Mouse (Mus musculus): ENCODE measurements at regions not wholly inside any gene's neighbourhood (a gene's known extent, or its start where the extent isn't known, plus 50 kb on each side); places are given as distances from the start of the nearest gene placed in this dataset.

DNA sequence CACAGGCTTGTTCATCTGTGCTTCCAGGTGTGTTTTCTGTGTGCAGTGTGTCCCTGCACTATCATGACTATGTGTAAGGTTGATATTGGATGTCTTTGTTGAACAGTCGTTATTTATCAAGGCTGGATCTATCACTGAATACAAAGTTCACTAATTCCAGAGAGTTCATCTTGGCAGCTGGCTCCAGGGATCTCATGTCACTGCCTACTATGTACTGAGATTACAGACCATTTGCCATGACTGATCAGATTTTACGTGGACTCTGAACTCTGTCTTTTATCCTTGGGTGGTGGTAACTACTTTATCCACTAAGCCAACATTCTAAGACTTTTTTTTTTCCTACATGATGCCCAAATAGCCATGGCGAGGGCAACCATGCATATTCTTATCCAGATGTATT, 173.8 kb downstream of the Kcnj2 start:
- no peak for ATAC-seq (replicated peaks in 1 of 2; ENCODE audit: insufficient read depth in 1 of 2, low FRiP score in 2 of 2, low TSS enrichment in 1 of 2, low read depth in 1 of 2, poor library complexity in 2 of 2, severe bottlenecking in 2 of 2)

DNA sequence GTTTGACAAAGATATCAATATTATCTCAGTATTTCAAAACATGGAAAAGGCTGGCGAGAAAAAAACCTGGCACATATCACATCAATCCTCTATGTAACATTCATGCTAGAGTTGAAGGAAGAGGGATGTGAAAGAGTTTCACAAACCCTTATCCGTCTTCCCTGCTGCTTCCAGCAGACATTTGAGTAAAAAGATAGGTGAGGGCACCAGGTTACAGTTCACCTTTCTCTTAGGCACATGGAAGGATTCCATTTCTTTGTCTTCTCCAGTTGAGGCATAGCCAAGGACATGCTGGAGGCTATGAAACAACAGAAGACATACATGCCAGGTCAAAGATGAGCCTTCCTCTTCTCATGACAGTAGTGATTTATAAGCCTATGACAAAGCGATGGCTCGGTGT, 186.3 kb downstream of the Kcnj2 start:
- no peak for ATAC-seq (replicated peaks in 1 of 2; ENCODE audit: insufficient read depth in 1 of 2, low FRiP score in 2 of 2, low TSS enrichment in 1 of 2, low read depth in 1 of 2, poor library complexity in 2 of 2, severe bottlenecking in 2 of 2)

DNA sequence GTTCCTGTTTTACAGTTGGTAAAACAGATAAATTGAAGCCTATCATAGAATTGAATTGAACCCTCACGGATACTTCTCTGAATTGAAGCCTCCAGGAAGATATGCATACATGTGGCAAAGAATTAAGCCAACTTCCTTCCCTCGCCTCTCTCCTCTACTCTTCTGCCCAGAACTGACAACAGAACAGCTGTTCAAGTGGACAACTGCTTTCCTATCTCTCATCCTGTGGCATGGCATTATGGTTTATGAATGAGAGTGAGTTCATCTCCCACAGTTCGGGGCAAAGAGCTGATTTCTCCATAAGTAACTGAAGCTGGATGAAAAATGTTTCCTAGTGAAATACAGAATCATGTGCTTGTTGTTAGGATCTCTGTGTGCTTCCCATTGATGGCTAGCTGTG, 190.6 kb downstream of the Kcnj2 start:
- ATAC-seq (replicated peaks in 1 of 2; ENCODE audit: insufficient read depth in 1 of 2, low FRiP score in 2 of 2, low TSS enrichment in 1 of 2, low read depth in 1 of 2, poor library complexity in 2 of 2, severe bottlenecking in 2 of 2), result no peak

DNA sequence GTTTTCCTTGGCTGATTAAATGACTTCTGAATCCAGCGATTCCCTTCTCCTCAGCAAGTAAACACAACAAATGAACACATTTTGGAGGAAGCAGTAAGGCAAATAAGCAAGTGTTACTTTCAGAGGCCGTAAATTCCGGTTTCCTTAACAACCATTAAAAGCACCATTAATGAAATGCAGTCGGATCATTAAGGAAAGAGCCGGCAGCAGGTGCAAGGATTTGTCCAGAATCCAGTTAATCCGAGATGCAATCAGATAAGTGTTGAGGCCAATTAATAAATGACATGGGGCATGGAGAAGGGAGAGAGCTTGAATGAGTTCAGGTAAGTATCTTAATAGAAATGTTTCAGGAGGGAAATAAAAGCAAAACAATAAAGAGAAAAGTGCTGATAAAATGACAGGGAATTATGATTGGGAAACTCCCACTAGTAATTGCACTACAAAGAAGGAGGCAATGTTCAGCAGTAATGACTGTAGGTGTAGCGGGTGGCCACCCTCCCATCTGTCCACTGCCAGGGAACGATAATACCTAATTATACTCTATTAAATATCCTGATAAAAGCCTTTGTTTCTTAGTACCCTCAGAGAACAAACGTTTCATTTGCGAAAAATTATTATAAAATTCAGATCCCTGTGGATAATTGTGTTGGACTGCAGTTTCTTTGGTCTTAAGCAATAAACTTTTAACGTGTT, 194.9 kb downstream of the Kcnj2 start:
- ATAC-seq (replicated peaks in 1 of 2; ENCODE audit: insufficient read depth in 1 of 2, low FRiP score in 2 of 2, low TSS enrichment in 1 of 2, low read depth in 1 of 2, poor library complexity in 2 of 2, severe bottlenecking in 2 of 2), result no peak

DNA sequence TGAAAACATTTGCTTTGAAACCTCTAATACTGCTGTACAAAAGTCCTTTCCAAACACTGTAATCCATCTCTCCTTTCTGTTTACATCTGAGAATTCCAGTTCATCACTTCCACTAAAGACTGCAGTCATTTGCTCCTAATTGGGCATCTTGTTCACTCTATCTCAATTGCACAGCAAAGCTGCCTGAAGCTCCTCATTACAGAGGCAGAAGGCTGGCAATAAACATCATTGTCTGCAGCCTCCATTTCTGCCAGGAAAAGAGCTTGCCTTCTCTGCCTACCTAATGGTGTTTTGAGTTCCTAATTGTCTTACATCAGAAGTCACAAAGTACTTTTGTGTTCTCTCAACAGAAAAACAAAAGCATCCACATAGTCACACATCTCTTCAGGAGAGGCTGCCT, 207.7 kb downstream of the Kcnj2 start:
- ATAC-seq (replicated peaks in 1 of 2; ENCODE audit: insufficient read depth in 1 of 2, low FRiP score in 2 of 2, low TSS enrichment in 1 of 2, low read depth in 1 of 2, poor library complexity in 2 of 2, severe bottlenecking in 2 of 2), result no peak

DNA sequence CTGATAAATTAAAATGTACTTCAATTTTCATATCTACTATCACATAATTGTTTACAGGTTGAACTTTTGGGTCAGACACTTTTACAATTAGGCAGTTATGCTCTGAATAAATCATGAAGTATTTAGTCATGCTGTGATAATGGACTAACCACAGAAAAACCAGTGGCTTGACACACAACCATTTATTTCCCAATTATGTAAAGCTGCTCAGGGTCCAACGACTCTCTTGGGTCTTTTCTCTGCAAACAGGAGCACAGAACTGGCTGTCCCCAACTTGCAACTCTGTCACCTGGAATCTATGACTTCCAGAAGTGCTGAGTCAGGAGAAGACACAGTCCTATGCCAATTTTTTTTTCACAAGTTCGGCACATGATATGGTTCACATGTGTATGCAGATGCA, 214.8 kb downstream of the Kcnj2 start:
- no peak for ATAC-seq (replicated peaks in 1 of 2; ENCODE audit: insufficient read depth in 1 of 2, low FRiP score in 2 of 2, low TSS enrichment in 1 of 2, low read depth in 1 of 2, poor library complexity in 2 of 2, severe bottlenecking in 2 of 2)

DNA sequence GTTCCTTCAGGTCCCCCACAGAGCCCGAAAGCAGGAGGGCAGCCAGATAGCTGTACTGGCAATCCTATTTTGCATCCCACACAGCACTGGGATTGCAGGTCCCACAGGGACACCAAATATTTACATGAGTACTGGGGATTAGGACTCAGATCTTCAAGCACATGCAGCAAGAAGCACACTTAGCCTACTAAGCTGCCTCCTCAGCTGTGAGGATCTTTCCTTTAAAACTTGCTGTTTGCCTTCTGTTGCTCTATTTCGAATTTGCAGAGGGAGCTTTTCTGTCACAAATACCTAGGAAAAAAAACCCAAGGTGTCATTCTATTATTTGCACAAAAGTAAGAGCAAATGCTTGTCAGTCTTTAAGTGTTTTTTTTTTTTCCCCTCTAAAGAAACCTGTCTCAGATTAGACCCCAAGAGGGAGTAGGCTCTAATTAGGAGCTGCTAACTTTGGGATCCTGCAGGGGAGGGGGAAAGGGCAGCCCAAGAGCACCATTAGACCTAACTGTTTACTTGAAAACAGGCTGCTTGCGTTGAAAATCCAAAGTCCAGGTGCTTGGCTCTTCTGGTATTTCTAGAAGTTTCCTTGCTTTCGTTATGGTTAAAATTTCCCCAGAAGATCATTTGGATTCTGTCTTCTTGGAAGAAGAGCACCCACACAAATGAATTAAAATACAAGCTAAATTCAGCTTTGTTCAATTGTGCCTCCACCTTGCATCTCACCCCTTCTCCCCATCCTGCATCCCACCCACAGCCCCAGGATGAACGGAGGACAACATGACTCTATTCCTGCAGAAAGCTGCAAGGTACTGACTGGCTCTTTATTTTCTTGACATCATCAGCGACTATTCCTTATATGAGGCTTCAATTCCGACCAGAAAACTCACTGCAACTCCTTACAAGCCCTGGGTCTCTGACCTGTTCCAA, 215.5 kb downstream of the Kcnj2 start:
- no peak for ATAC-seq (replicated peaks in 1 of 2; ENCODE audit: insufficient read depth in 1 of 2, low FRiP score in 2 of 2, low TSS enrichment in 1 of 2, low read depth in 1 of 2, poor library complexity in 2 of 2, severe bottlenecking in 2 of 2)

DNA sequence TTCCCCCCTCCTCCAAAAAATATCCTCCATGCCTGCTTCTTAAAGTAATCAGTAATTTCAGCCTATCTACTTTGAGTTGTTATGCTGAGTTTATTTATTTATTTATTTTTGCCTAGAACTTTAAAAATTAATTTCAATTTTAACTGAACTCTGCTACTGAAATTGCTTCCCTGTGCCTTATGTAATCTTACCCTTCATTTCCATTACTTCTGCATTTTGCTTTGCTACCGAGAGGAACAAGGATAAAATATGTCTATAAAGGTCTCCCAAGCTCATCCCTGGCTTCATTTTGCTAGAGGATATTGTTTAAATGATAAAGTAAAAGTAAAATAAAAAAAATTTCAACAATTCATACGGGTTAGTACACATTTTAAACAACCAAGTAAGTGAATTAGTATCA, 216.3 kb downstream of the Kcnj2 start:
- ATAC-seq (replicated peaks in 1 of 2; ENCODE audit: insufficient read depth in 1 of 2, low FRiP score in 2 of 2, low TSS enrichment in 1 of 2, low read depth in 1 of 2, poor library complexity in 2 of 2, severe bottlenecking in 2 of 2), result no peak

DNA sequence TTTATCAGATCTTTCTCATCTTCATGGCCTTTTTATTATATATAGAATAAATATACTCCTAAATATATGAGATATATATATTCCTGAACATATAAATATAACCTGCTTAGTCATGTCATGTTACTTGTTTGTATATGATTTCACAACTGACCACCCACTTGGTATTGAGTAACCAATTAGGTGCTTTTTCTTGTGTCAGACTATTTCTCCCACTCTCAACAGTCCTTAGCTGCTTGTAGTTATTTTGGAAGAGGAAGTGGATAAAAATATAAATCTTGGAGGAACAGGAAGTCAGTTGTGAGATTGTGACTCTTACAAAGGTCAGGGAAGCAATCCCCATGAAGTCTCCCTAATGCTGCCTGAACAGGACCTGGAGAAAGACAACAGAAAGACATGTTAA, 224.6 kb downstream of the Kcnj2 start:
- ATAC-seq (replicated peaks in 1 of 2; ENCODE audit: insufficient read depth in 1 of 2, low FRiP score in 2 of 2, low TSS enrichment in 1 of 2, low read depth in 1 of 2, poor library complexity in 2 of 2, severe bottlenecking in 2 of 2), result peak in 1 of 2 experiments; percentile 58; a peak in 1 of 4 replicates

DNA sequence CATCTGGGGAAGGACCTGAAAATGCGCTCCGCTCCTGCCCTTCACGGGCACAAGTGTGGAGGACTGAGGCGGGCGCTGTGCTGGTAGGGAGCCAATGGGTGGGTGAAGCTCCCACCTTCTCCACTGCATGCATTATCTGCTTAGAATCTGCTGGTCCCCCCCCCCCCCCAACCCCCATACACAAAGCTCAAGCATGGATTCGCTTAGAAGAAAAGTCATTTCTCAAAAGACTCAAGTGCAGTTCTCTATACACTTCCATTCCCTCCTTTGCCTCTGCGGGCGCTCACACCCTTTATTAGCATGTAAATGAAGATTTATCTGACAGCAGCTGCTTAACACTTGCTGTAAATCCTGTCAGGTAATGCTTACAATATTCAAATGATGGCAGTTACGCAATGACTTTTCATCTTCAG, 230.4 kb downstream of the Kcnj2 start:
- no peak for ATAC-seq (replicated peaks in 1 of 2; ENCODE audit: insufficient read depth in 1 of 2, low FRiP score in 2 of 2, low TSS enrichment in 1 of 2, low read depth in 1 of 2, poor library complexity in 2 of 2, severe bottlenecking in 2 of 2)

DNA sequence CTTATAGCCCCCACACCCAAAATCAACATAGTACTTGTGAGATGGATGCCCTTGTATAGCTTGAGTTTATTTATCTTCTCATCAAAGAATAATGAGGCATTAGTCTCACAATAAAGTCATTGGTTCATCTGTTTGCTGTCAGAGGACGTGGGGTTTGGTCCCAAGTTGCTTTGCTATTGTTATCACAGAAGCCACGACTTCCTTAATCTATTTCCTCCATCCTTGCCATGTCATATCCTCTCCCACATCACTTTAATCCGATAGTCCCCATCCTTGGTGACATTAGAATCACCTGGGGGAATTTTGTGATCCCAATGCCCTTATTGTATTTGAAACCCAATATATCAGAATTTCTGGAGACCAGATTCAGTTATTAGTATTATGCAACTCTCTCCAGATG, 246.8 kb downstream of the Kcnj2 start:
- no peak for ATAC-seq (replicated peaks in 1 of 2; ENCODE audit: insufficient read depth in 1 of 2, low FRiP score in 2 of 2, low TSS enrichment in 1 of 2, low read depth in 1 of 2, poor library complexity in 2 of 2, severe bottlenecking in 2 of 2)

DNA sequence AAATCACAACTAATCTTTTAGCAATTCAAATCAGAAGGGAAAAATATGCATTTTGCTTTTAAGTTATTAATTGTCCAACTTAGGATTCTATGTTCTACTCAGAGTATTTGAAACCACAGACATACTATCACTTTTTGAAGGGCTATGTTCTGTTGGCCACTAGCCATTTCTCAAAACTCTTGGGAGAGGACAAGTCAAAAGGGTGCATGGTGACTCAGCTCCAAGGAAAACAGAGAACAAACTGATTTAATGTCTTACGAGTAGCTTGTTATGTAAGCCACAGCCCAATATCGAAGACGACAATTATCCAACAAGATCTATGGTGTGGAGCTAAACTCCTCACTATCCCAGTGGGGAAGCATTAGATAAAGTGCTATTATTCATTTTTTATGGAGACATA, 247.6 kb downstream of the Kcnj2 start:
- no peak for ATAC-seq (replicated peaks in 1 of 2; ENCODE audit: insufficient read depth in 1 of 2, low FRiP score in 2 of 2, low TSS enrichment in 1 of 2, low read depth in 1 of 2, poor library complexity in 2 of 2, severe bottlenecking in 2 of 2)

DNA sequence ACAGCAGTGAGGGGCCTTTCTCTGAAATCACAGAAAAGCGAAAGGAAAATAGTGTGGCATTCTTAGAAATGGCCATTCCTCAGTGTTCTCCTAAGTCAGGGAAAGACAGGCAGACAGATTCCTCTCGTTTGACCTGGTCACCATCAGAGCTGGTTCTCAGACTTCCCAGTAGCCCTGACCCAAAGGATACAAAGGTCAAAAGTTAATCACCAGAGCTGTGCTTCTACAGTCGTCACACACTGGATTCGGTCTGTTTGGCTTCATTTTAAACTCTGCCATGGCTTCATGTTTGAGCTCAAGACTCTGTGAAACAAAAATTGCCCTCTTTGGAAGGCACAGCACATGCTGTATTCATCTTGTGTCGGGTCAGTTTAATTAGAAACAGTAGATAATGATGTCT, 255.6 kb downstream of the Kcnj2 start:
- ATAC-seq (replicated peaks in 1 of 2; ENCODE audit: insufficient read depth in 1 of 2, low FRiP score in 2 of 2, low TSS enrichment in 1 of 2, low read depth in 1 of 2, poor library complexity in 2 of 2, severe bottlenecking in 2 of 2), result no peak

DNA sequence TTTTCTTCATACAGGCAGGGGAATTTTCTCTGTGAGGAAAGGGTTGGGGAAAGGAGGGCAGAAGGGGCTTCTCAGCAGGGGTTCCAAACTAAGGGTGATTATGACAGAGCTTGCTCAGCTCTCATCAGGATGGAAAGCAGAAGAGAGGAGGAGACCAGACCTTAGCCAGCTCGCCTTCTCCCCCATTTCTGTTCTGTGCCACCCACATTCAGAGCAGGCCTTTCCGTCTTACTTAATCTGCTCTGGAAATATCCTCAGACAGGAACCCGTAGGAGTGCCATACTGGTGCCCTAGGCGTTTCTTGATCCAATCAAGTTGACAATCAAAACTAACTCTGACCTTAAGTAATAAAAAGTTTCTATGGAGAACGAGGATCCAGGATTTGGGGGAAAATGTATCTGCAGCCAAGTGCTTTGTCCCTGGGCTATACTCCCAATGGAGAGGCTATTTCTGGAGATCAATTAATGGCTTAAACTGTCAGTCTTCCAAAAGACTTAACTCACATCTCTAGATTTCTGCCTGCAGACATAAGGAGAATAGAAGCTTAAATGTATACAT, 258.6 kb downstream of the Kcnj2 start:
- no peak for ATAC-seq (replicated peaks in 1 of 2; ENCODE audit: insufficient read depth in 1 of 2, low FRiP score in 2 of 2, low TSS enrichment in 1 of 2, low read depth in 1 of 2, poor library complexity in 2 of 2, severe bottlenecking in 2 of 2)

DNA sequence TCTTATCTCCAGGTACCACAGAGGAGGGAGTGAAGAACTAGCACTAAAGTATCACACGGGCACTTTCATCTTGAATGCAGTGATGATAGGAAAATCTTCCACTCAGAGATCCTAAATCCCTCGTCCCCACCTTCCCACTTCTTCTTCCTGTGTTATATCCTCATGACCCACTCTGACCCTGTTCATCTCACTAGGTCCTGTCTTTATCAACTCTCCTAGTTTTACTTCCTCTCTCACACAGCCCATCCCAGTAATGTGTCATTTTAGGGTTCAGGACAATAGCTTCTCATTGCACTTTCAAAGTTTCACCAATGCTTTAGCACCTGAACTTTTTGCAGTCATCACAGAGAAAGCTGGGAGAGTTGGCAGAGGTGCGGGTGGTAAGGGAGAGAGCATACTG, 261.0 kb downstream of the Kcnj2 start:
- no peak for ATAC-seq (replicated peaks in 1 of 2; ENCODE audit: insufficient read depth in 1 of 2, low FRiP score in 2 of 2, low TSS enrichment in 1 of 2, low read depth in 1 of 2, poor library complexity in 2 of 2, severe bottlenecking in 2 of 2)

DNA sequence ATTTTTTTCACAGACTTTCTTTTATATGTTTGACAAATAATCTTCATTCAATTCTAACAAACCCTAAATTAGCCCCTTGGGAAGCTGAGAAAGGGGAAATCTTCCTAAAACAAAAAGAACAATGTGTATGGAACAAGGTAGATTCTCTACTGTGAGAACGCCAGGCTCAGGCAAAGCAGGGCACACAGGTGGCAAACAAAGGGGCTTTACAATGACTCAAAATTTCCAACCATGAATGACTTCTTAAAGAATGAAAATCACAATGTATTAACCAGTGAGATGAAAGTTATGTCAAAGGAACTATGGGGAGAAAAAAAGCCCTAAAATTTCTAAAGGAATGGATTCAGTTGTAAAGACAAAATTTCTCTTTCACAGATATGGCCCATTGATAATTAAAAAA, 262.3 kb downstream of the Kcnj2 start:
- no peak for ATAC-seq (replicated peaks in 1 of 2; ENCODE audit: insufficient read depth in 1 of 2, low FRiP score in 2 of 2, low TSS enrichment in 1 of 2, low read depth in 1 of 2, poor library complexity in 2 of 2, severe bottlenecking in 2 of 2)

DNA sequence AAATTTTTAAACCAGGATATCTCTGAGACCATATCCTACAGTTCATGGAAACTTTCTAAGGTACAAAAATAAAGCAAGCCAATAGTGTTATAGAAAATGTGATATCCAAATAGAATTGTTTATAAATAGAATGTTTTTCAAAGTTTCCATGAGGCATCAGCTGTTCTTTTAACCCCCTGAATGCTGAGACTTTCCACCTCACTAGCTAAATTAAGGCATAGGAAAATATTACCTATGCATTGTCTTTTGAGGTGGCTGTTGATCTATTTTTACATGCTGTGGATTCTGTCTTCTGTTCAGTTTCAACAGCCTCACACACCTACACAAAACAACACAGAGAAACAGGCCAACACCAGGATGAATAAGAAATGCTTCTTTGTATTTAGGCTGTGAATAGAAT, 265.6 kb downstream of the Kcnj2 start:
- ATAC-seq (replicated peaks in 1 of 2; ENCODE audit: insufficient read depth in 1 of 2, low FRiP score in 2 of 2, low TSS enrichment in 1 of 2, low read depth in 1 of 2, poor library complexity in 2 of 2, severe bottlenecking in 2 of 2), result no peak

DNA sequence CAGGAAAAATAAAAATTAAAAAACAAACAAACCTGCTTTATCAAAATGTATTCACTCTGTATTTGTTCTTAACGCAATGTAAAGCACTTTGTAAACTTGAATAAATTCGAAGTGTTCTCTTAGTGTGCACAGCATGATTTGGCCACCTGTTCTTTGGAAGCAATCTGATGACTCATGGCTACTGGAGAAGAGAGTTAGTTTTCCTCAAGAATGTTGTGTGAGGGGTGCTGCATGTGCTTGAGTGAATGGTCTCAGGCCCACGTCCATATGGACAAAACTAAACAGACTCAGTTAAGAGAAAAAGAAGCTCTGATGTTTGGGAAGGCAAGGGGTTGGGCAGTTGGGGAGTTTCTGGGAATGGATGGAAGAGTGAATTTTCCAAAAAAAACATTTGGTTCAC, 267.1 kb downstream of the Kcnj2 start:
- ATAC-seq (replicated peaks in 1 of 2; ENCODE audit: insufficient read depth in 1 of 2, low FRiP score in 2 of 2, low TSS enrichment in 1 of 2, low read depth in 1 of 2, poor library complexity in 2 of 2, severe bottlenecking in 2 of 2), result no peak
